Mouse (Mus musculus): ENCODE data around the gene Orai1. TPM values are rescaled to one million over a fixed set of nuclear protein-coding genes. Genes with fewer than 3 reads are reported as not detected.
A peak's percentile ranks its signal among the peaks of the same experiment; 100 is the strongest.

Gene Orai1
- polyA plus RNA-seq, 1 experiment from 2014 or later: 24.6 TPM

DNA sequence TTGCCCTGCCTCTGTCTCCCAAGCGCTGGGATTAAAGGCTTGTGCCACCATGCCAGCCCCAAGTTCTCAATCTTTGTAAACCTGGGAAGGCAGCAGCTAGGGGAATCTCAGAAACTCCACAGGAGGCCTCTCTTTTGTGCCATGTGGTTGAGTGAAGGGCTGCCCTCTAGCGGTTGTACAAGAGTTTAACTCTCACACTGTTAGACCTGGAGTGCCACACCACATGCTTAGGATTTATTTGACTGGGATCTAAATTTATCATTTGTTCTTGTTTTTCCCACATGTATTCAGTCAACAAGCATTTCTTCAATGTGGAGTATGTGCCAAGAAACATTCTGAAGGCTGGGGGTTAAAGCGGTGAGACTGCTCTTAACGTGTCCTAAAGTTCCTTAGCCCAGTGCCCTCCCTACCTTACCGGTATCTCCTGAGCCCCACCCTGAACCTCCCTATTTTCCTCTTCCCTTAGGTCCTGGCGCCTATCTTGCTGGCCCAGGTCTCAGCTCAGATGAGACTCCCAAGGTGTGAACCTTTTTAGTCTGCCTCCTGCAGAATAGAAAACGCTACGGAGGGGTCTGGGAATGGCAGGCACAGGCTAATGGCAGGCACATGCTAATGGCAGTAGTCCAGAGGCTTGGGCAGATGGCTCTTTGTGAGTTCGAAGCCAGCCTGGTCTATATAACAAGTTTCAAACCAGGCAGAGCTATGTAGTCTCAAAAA lies 1.1 kb upstream of the Orai1 start:
- H3K4me2 ChIP-seq (ENCODE audit: low read length): no peak overlapping the region
- no peak for ATAC-seq (ENCODE audit: insufficient number of reproducible peaks, insufficient read depth, low FRiP score, low read depth)
- no peaks in the 10 kb centered on the region for H3K27me3 ChIP-seq (ENCODE audit: control insufficient read depth, insufficient read depth, low read length)
- H3K9me3 ChIP-seq (ENCODE audit: control insufficient read depth, low read length): no peaks in the 10 kb centered on the region
- H3K27ac ChIP-seq (replicated peaks in 1 of 2; ENCODE audit: control insufficient read depth in 1 of 2, insufficient read depth in 1 of 2, low read depth in 2 of 2, low read length in 2 of 2): 0 out of 4 replicates have a peak overlapping the region, but pooled peaks of 1 of the 2 experiments have one; percentile 70
- WGBS: 56% methylated on average over 9 of the region's 9 CpGs
- no peak overlapping the region for H3K4me3 ChIP-seq (ENCODE audit: control insufficient read depth in 1 of 2, insufficient read depth in 1 of 2, low read depth in 1 of 2, low read length in 2 of 2)
- no peak overlapping the region for H3K9ac ChIP-seq (ENCODE audit: low read length)
- H3K4me1 ChIP-seq (ENCODE audit: control insufficient read depth in 2 of 2, insufficient read depth in 2 of 2, low read length in 2 of 2): peaks cover 24 to 38% of the 10 kb centered on the region in 2 experiments
- peaks cover 5% of the 10 kb centered on the region; the same call in 1 of the 2 replicates for H3K36me3 ChIP-seq (ENCODE audit: control insufficient read depth, insufficient read depth, low read length)

DNA sequence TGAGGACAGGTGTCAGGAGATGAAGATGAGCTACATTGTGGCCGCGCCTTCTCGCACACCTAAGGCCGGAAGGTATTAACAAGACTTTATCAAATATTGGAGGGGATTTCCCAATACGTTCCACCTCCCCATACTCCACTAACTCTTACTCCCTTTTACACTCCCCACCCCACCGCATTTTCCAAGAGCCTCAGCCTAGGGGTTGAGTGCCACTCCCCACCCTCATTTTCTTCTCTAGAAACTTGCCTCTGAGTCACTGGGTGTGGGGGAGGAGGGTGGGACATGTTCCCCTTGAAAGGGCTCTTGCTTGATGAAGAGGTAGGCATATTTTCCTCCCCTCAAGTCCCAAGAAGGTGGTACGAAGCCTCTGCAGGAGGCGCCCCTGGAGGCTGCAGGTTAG lies 1.0 kb downstream of the Orai1 start:
- no peak for ATAC-seq (ENCODE audit: insufficient number of reproducible peaks, insufficient read depth, low FRiP score, low read depth)
- Histone ChIP-seq H3K27me3 (ENCODE audit: control insufficient read depth, insufficient read depth, low read length) (no peaks in the 10 kb centered on the region), H3K4me2 (ENCODE audit: low read length) (peak overlapping the region; percentile 81), H3K9me3 (ENCODE audit: control insufficient read depth, low read length) (no peaks in the 10 kb centered on the region), H3K36me3 (ENCODE audit: control insufficient read depth, insufficient read depth, low read length) (peaks cover 5% of the 10 kb centered on the region; the same call in 1 of the 2 replicates), H3K27ac (replicated peaks in 1 of 2; ENCODE audit: control insufficient read depth in 1 of 2, insufficient read depth in 1 of 2, low read depth in 2 of 2, low read length in 2 of 2) (peak overlapping the region; percentile 82 to 96; a peak in 3 of 4 replicates), H3K4me3 (ENCODE audit: control insufficient read depth in 1 of 2, insufficient read depth in 1 of 2, low read depth in 1 of 2, low read length in 2 of 2) (peak overlapping the region; percentile 57 to 77), H3K9ac (ENCODE audit: low read length) (peak overlapping the region; percentile 90), H3K4me1 (ENCODE audit: control insufficient read depth in 2 of 2, insufficient read depth in 2 of 2, low read length in 2 of 2) (peaks cover 28 to 43% of the 10 kb centered on the region in 2 experiments)
- WGBS: 14% methylated on average over 8 of the region's 8 CpGs

DNA sequence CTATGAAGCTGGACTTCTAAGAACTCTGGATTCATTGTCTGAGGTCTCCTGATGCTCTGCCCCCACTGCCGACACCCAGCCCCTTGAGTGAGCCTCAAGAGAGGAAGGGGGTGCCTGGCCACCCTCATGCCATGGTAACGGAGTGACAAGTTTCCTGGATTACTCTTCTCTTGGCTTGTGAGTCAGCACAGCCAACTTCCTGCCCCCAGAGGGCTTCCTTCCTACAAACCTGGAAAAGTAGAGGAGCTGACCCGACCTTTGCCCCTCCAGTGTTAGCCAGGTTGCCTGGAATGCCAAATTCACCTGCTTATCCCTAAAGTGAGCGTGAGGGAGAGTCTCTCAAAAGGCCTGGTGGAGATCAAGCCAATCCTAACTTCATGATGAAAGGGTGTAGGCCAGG lies 2.6 kb downstream of the Orai1 start:
- WGBS: 66% methylated on average over 4 of the region's 4 CpGs
- Histone ChIP-seq H3K9ac (ENCODE audit: low read length) (no peak overlapping the region), H3K4me3 (ENCODE audit: control insufficient read depth in 1 of 2, insufficient read depth in 1 of 2, low read depth in 1 of 2, low read length in 2 of 2) (no peak overlapping the region), H3K9me3 (ENCODE audit: control insufficient read depth, low read length) (no peaks in the 10 kb centered on the region), H3K27me3 (ENCODE audit: control insufficient read depth, insufficient read depth, low read length) (no peaks in the 10 kb centered on the region), H3K36me3 (ENCODE audit: control insufficient read depth, insufficient read depth, low read length) (peaks cover 5% of the 10 kb centered on the region; the same call in 1 of the 2 replicates), H3K4me1 (ENCODE audit: control insufficient read depth in 2 of 2, insufficient read depth in 2 of 2, low read length in 2 of 2) (peaks cover 28 to 43% of the 10 kb centered on the region in 2 experiments), H3K27ac (replicated peaks in 1 of 2; ENCODE audit: control insufficient read depth in 1 of 2, insufficient read depth in 1 of 2, low read depth in 2 of 2, low read length in 2 of 2) (no peak overlapping the region), H3K4me2 (ENCODE audit: low read length) (0 out of 2 replicates have a peak overlapping the region, but pooled peaks have one; percentile 81)
- ATAC-seq (ENCODE audit: insufficient number of reproducible peaks, insufficient read depth, low FRiP score, low read depth): no peak

DNA sequence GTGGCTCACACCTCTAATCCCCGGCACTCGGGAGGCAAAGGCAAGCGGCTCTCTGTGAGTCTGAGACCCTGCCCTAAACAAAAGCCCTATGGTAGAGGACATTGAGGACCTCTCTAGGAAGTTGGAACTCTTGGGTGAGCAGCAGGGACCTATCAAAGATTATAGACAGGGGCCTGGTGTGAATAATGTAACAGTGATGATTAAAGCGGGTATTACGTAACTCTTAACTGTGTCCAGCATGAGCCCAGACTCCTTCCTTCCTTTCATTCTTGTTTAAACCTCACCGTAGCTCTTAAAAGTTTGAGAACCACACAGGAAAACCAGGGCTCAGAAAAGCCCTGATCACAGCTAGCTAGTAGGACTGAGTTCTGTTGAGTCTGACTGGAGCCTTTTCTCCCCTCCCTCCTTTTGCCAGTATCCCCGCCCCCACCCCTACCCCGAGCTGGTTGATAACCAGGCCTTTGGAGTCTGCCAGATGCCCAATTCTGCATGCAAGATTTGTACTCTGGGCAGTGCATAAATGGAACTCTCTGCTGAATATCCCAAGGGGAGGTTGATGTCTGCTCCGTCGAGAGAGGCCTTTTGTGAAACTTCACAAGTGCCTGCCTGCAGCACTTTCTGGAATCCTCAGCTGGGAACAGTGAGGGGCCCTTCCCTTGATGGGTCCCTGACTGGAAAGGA lies 4.6 kb downstream of the Orai1 start:
- ATAC-seq (ENCODE audit: insufficient number of reproducible peaks, insufficient read depth, low FRiP score, low read depth): no peak
- Histone ChIP-seq H3K36me3 (ENCODE audit: control insufficient read depth, insufficient read depth, low read length) (peaks cover 5% of the 10 kb centered on the region; the same call in 1 of the 2 replicates), H3K27ac (replicated peaks in 1 of 2; ENCODE audit: control insufficient read depth in 1 of 2, insufficient read depth in 1 of 2, low read depth in 2 of 2, low read length in 2 of 2) (peak overlapping the region; percentile 73 to 81), H3K27me3 (ENCODE audit: control insufficient read depth, insufficient read depth, low read length) (no peaks in the 10 kb centered on the region), H3K9me3 (ENCODE audit: control insufficient read depth, low read length) (no peaks in the 10 kb centered on the region), H3K4me2 (ENCODE audit: low read length) (peak overlapping the region; percentile 28), H3K9ac (ENCODE audit: low read length) (peak overlapping the region; percentile 48; the same call in 1 of the 2 replicates), H3K4me3 (ENCODE audit: control insufficient read depth in 1 of 2, insufficient read depth in 1 of 2, low read depth in 1 of 2, low read length in 2 of 2) (no peak overlapping the region), H3K4me1 (ENCODE audit: control insufficient read depth in 2 of 2, insufficient read depth in 2 of 2, low read length in 2 of 2) (peaks cover 30 to 44% of the 10 kb centered on the region in 2 experiments)
- WGBS: 28% methylated on average over 10 of the region's 10 CpGs

DNA sequence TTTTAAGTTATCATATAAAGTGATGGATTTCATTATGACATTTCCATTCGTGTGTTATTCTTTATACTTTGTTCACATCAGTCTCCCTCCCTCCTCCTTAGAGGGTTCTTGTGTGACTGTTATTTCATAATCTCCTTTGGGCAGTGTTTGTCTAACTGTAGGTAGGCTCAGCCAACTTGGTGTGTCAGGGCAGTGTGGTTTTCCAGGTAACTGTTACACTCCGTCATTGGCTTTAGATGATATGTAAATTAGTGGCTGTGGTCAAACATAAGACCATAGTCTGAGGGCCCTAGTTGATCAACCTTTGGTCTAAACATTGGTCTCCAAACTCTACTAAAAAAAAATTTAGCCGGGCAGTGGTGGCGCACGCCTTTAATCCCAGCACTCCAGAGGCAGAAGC lies 5.6 kb downstream of the Orai1 start:
- peak overlapping the region in 1 of 2 experiments; percentile 81; a peak in 2 of 4 replicates for H3K27ac ChIP-seq (replicated peaks in 1 of 2; ENCODE audit: control insufficient read depth in 1 of 2, insufficient read depth in 1 of 2, low read depth in 2 of 2, low read length in 2 of 2)
- H3K4me1 ChIP-seq (ENCODE audit: control insufficient read depth in 2 of 2, insufficient read depth in 2 of 2, low read length in 2 of 2): peaks cover 28 to 44% of the 10 kb centered on the region in 2 experiments
- WGBS: 90% methylated on average over 5 of the region's 5 CpGs

DNA sequence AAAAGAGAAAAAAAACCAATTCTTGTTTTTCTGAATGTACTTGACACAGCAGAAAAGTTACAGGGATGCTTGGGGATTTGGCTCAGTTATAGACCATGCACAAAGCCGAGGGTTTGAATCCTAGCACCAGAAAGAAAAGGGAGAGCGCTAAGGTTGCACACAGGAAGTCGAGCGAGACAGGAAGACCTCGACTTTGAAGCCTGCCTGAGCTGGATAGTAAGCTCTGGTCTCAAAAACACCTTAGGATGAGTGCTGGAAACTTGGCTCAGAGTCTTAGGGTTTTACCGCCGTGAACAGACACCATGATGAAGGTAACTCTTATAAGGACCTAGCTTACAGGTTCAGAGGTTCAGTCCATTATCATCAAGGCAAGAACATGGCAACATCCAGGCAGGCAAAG lies 6.6 kb downstream of the Orai1 start:
- Histone ChIP-seq H3K27ac (replicated peaks in 1 of 2; ENCODE audit: control insufficient read depth in 1 of 2, insufficient read depth in 1 of 2, low read depth in 2 of 2, low read length in 2 of 2) (no peak overlapping the region), H3K36me3 (ENCODE audit: control insufficient read depth, insufficient read depth, low read length) (peaks cover 5% of the 10 kb centered on the region; the same call in 1 of the 2 replicates), H3K9me3 (ENCODE audit: control insufficient read depth, low read length) (no peaks in the 10 kb centered on the region), H3K27me3 (ENCODE audit: control insufficient read depth, insufficient read depth, low read length) (no peaks in the 10 kb centered on the region), H3K4me1 (ENCODE audit: control insufficient read depth in 2 of 2, insufficient read depth in 2 of 2, low read length in 2 of 2) (peaks cover 24 to 36% of the 10 kb centered on the region in 2 experiments), H3K4me2 (ENCODE audit: low read length) (no peak overlapping the region), H3K4me3 (ENCODE audit: control insufficient read depth in 1 of 2, insufficient read depth in 1 of 2, low read depth in 1 of 2, low read length in 2 of 2) (no peak overlapping the region), H3K9ac (ENCODE audit: low read length) (no peak overlapping the region)
- ATAC-seq (ENCODE audit: insufficient number of reproducible peaks, insufficient read depth, low FRiP score, low read depth): no peak
- 85% methylated on average over 7 of the region's 7 CpGs for WGBS

More for the DNA sequence above, 5.6 kb downstream of the Orai1 start:
- H3K4me3 ChIP-seq (ENCODE audit: control insufficient read depth in 1 of 2, insufficient read depth in 1 of 2, low read depth in 1 of 2, low read length in 2 of 2): no peak overlapping the region
- peaks cover 5% of the 10 kb centered on the region; the same call in 1 of the 2 replicates for H3K36me3 ChIP-seq (ENCODE audit: control insufficient read depth, insufficient read depth, low read length)
- no peak overlapping the region for H3K9ac ChIP-seq (ENCODE audit: low read length)
- no peak overlapping the region for H3K4me2 ChIP-seq (ENCODE audit: low read length)
- no peak for ATAC-seq (ENCODE audit: insufficient number of reproducible peaks, insufficient read depth, low FRiP score, low read depth)
- H3K27me3 ChIP-seq (ENCODE audit: control insufficient read depth, insufficient read depth, low read length): no peaks in the 10 kb centered on the region
- no peaks in the 10 kb centered on the region for H3K9me3 ChIP-seq (ENCODE audit: control insufficient read depth, low read length)

DNA sequence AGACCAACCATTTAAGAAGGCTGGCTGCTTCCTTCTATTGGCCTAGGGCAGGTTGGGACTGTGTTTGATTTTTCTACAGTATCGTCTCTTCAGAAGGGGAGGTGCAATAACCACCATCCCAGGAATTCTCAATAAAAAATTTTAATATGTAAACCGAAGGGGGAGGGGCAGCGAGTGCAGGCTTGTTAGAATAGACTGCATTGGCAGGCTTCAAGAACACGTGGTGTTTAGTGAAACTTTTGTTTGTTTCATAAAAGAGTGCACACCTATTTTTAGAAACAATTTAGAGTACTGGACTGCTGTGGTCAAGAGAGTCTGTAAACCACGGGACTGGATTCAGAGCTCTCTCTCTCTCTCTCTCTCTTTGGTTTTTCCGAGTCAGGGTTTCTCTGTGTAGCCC lies 8.2 kb downstream of the Orai1 start:
- ATAC-seq (ENCODE audit: insufficient number of reproducible peaks, insufficient read depth, low FRiP score, low read depth): no peak
- H3K4me2 ChIP-seq (ENCODE audit: low read length): no peak overlapping the region
- no peaks in the 10 kb centered on the region for H3K27me3 ChIP-seq (ENCODE audit: control insufficient read depth, insufficient read depth, low read length)
- H3K9me3 ChIP-seq (ENCODE audit: control insufficient read depth, low read length): no peaks in the 10 kb centered on the region
- no peak overlapping the region for H3K4me3 ChIP-seq (ENCODE audit: control insufficient read depth in 1 of 2, insufficient read depth in 1 of 2, low read depth in 1 of 2, low read length in 2 of 2)
- peaks cover 17 to 35% of the 10 kb centered on the region in 2 experiments for H3K4me1 ChIP-seq (ENCODE audit: control insufficient read depth in 2 of 2, insufficient read depth in 2 of 2, low read length in 2 of 2)
- WGBS: 53% methylated on average over 6 of the region's 6 CpGs
- H3K36me3 ChIP-seq (ENCODE audit: control insufficient read depth, insufficient read depth, low read length): no peaks in the 10 kb centered on the region
- no peak overlapping the region for H3K9ac ChIP-seq (ENCODE audit: low read length)
- peak overlapping the region in 1 of 2 experiments; percentile 1; a peak in 1 of 4 replicates for H3K27ac ChIP-seq (replicated peaks in 1 of 2; ENCODE audit: control insufficient read depth in 1 of 2, insufficient read depth in 1 of 2, low read depth in 2 of 2, low read length in 2 of 2)

Measured in heart, embryonic 14.5 days (tissue).